Mouse (Mus musculus) ES-E14 (cell line): Measurements from ENCODE around the gene Olfr1385. TPM values are rescaled to one million over a fixed set of nuclear protein-coding genes. Genes with fewer than 3 reads are reported as not detected.
"Not testable (repeated sequence)": the region's sequence is repeated elsewhere in the genome, so short reads cannot be mapped to it uniquely, and the experiment has no call there.

Source experiments
- DNase-seq: peaks from one replicate; pipeline ENCODE4 v3.0.0-alpha.2; 2013; ENCODE audit warnings: low read depth, low spot score
- H3K27ac ChIP-seq: 2 replicates; pipeline ENCODE4 v1.5.1; 2012; ENCODE audit warnings: low read depth, mild to moderate bottlenecking, low read length, moderate library complexity, mixed read lengths; ENCODE audit not compliant: poor library complexity, insufficient read depth, severe bottlenecking
- H3K36me3 ChIP-seq: 2 replicates; pipeline ENCODE4 v1.6.1; 2012; ENCODE audit warnings: mild to moderate bottlenecking, low read length, moderate library complexity, mixed read lengths; ENCODE audit not compliant: control insufficient read depth, poor library complexity, insufficient read depth, severe bottlenecking
- H3K4me1 ChIP-seq, 2 experiments: fragments of 150-350 bp in 1 of 2; sonication (generic) in 1 of 2; 2 replicates each; pipeline ENCODE4 v1.6.1; 2012; ENCODE audit warnings: low read length in 2 of 2, mild to moderate bottlenecking in 1 of 2, mixed read lengths in 1 of 2; ENCODE audit not compliant: control insufficient read depth in 2 of 2, insufficient read depth in 2 of 2, poor library complexity in 1 of 2
- H3K4me3 ChIP-seq, 2 experiments: fragments of 150-350 bp in 1 of 2; sonication (generic) in 1 of 2; 2 replicates each; pipeline ENCODE4 v1.5.1; 2012; ENCODE audit warnings: low read length in 2 of 2, low read depth in 1 of 2, mild to moderate bottlenecking in 1 of 2, mixed read lengths in 1 of 2; ENCODE audit not compliant: insufficient read depth in 1 of 2, poor library complexity in 1 of 2, severe bottlenecking in 1 of 2
- H3K9ac ChIP-seq: 2 replicates; pipeline ENCODE4 v1.6.1; 2012; ENCODE audit warnings: low read depth, mild to moderate bottlenecking, low read length, mixed read lengths; ENCODE audit not compliant: poor library complexity, insufficient read depth, severe bottlenecking
- H3K9me3 ChIP-seq: fragments of 150-350 bp; sonication (generic); 2 replicates; pipeline ENCODE4 v1.6.1; 2012; ENCODE audit warnings: low read depth, mild to moderate bottlenecking, low read length; ENCODE audit not compliant: control insufficient read depth, insufficient read depth
- CHD2 ChIP-seq: IDR thresholded peaks from 2 replicates; pipeline ENCODE4 v1.6.1; 2014; ENCODE audit warnings: mild to moderate bottlenecking, low read depth, low read length, inconsistent platforms
- HCFC1 ChIP-seq: IDR thresholded peaks from 2 replicates; pipeline ENCODE4 v1.6.1; 2012; ENCODE audit warnings: low read length, inconsistent platforms, borderline replicate concordance; ENCODE audit not compliant: insufficient read depth
- MAFK ChIP-seq: IDR thresholded peaks from 2 replicates; pipeline ENCODE4 v1.6.1; 2014; ENCODE audit warnings: mild to moderate bottlenecking, low read depth, low read length, inconsistent platforms; ENCODE audit not compliant: insufficient read depth
- ZC3H11A ChIP-seq: IDR thresholded peaks from 2 replicates; pipeline ENCODE4 v1.6.1; 2012; ENCODE audit warnings: low read depth, mild to moderate bottlenecking, inconsistent platforms, low read length, borderline replicate concordance
- ZNF384 ChIP-seq: IDR thresholded peaks from 2 replicates; pipeline ENCODE4 v1.6.1; 2012; ENCODE audit warnings: low read depth, low read length, inconsistent platforms
- in situ Hi-C, 2 experiments: fragments of 600-800 bp; cut with MboI; formaldehyde crosslinking; loops; one replicate each; pipeline ENCODE4 v1.15.1; 2025; ENCODE audit warnings: low sequenced_read_pairs in 2 of 2, inconsistent platforms in 1 of 2; ENCODE audit not compliant: unreplicated experiment in 2 of 2
- total RNA-seq: library from RNA; depleted of rRNA; stranded (reverse); fragments of 300-350 nt; gene quantifications from 2 replicates; pipeline ENCODE4 v1.2.3, GENCODE M21; 2012; rRNA removed

Olfr1385 gene
- 0.04 and 0.26 TPM in 2 replicates for total RNA-seq

GRCm38 (mm10) chr11:49488770-49489169, at the start of gene Olfr1385:
Olfr1385 (plus strand) TSS chr11:49489070.
- in situ Hi-C loops, DNase-seq, H3K4me1 ChIP-seq, H3K36me3 ChIP-seq, H3K9me3 ChIP-seq, H3K9ac ChIP-seq, H3K4me3 ChIP-seq, H3K27ac ChIP-seq: not testable (repeated sequence)

- H3K4me1 ChIP-seq: no peaks in the 10 kb centered on the region
- H3K36me3 ChIP-seq: no peaks in the 10 kb centered on the region
- H3K4me3 ChIP-seq: no peak within 1 kb of the TSS
- no peak within 1 kb of the TSS for H3K27ac ChIP-seq
- 0 out of 2 replicates have a peak, but pooled peaks cover 2% of the 10 kb centered on the region for H3K9me3 ChIP-seq
- H3K9ac ChIP-seq: no peak within 1 kb of the TSS
- TF ChIP-seq ZNF384 (no peak), CHD2 (no peak), ZC3H11A (no peak), HCFC1 (no peak), MAFK (no peak)
- DNase-seq: no peak
- in situ Hi-C loops: no loop called here
Observed at GRCm38 (mm10) chr11:49455043-49455442, 33.8 kb upstream of the Olfr1385 start, which contains the start of gene Olfr1387. Olfr1387 (plus strand) TSS chr11:49455343.

GRCm38 (mm10) chr11:49464746-49465145, 24.1 kb upstream of the Olfr1385 start, which contains the start of gene Olfr1386:
Olfr1386 (plus strand) TSS chr11:49465046.
- H3K27ac ChIP-seq, DNase-seq, H3K4me1 ChIP-seq, H3K4me3 ChIP-seq, H3K9ac ChIP-seq, H3K9me3 ChIP-seq, in situ Hi-C loops, H3K36me3 ChIP-seq: not testable (repeated sequence)

GRCm38 (mm10) chr11:49485973-49486372, 2.9 kb upstream of the Olfr1385 start:
- in situ Hi-C loops: no loop called here
- Histone ChIP-seq H3K9ac (no peak overlapping the region), H3K9me3 (no peaks in the 10 kb centered on the region), H3K27ac (no peak overlapping the region), H3K4me3 (no peak overlapping the region), H3K4me1 (no peaks in the 10 kb centered on the region), H3K36me3 (no peaks in the 10 kb centered on the region)
- DNase-seq: no peak
- TF ChIP-seq HCFC1: no peak
- no peak for TF ChIP-seq ZNF384
- TF ChIP-seq ZC3H11A: no peak
- TF ChIP-seq CHD2: no peak
- TF ChIP-seq MAFK: no peak

GRCm38 (mm10) chr11:49518086-49518485, 29.2 kb downstream of the Olfr1385 start:
- no peak overlapping the region for H3K9ac ChIP-seq
- H3K4me1 ChIP-seq: no peaks in the 10 kb centered on the region
- no peaks in the 10 kb centered on the region for H3K9me3 ChIP-seq
- in situ Hi-C loops: no loop called here
- no peaks in the 10 kb centered on the region for H3K36me3 ChIP-seq
- DNase-seq: no peak
- H3K4me3 ChIP-seq: no peak overlapping the region
- no peak overlapping the region for H3K27ac ChIP-seq
- no peak for TF ChIP-seq MAFK
- TF ChIP-seq ZNF384: no peak
- TF ChIP-seq ZC3H11A: no peak
- no peak for TF ChIP-seq HCFC1
- no peak for TF ChIP-seq CHD2
